Mouse (Mus musculus) common myeloid progenitor, adult 5-6 weeks (primary cell): ENCODE measurements around the gene Gss. TPM values are rescaled to one million over a fixed set of nuclear protein-coding genes. Genes with fewer than 3 reads are reported as not detected.

Source experiments
- ATAC-seq: replicated peaks from 2 replicates; pipeline ENCODE4 v1.8.0; 2016; ENCODE audit warnings: low read depth, mild to moderate bottlenecking, moderate TSS enrichment, inconsistent platforms; ENCODE audit not compliant: poor library complexity, severe bottlenecking
- total RNA-seq: library from RNA; stranded (forward); fragments of 200-1000, 187-1606 nt; gene quantifications from 2 replicates; pipeline ENCODE4 v1.2.3, GENCODE M21; 2017

Gss gene
- total RNA-seq, 1 experiment from 2014 or later: 18.4 TPM

GRCm38 (mm10) chr2:155622606-155623005, 30.0 kb upstream of the Gss start:
- ATAC-seq: no peak

- peak; percentile 80 for ATAC-seq
These were observed 27.2 kb upstream of the Gss start for GRCm38 (mm10) chr2:155619817-155620216.

- ATAC-seq: no peak
These were observed 24.4 kb upstream of the Gss start for GRCm38 (mm10) chr2:155616971-155617370.

- no peak for ATAC-seq
These were observed 21.3 kb upstream of the Gss start for GRCm38 (mm10) chr2:155613953-155614352.

- peak; percentile 99 for ATAC-seq
These were observed 20.7 kb upstream of the Gss start for GRCm38 (mm10) chr2:155613326-155613755.

- no peak for ATAC-seq
These were observed 19.4 kb upstream of the Gss start for GRCm38 (mm10) chr2:155611834-155612550.

- ATAC-seq: no peak
These were observed 18.4 kb upstream of the Gss start, which contains the start of gene Myh7b for GRCm38 (mm10) chr2:155610978-155611377. Gene Myh7b (plus strand): TSS chr2:155611212.

GRCm38 (mm10) chr2:155606360-155606759, 13.8 kb upstream of the Gss start:
- no peak for ATAC-seq

GRCm38 (mm10) chr2:155605236-155605589, 12.6 kb upstream of the Gss start:
- 0 out of 2 replicates have a peak, but pooled peaks have one; percentile 12 for ATAC-seq

GRCm38 (mm10) chr2:155604560-155605235, 12.1 kb upstream of the Gss start:
- ATAC-seq: peak; percentile 43; the same call in 1 of the 2 replicates

GRCm38 (mm10) chr2:155603707-155604106, 11.1 kb upstream of the Gss start:
- no peak for ATAC-seq

GRCm38 (mm10) chr2:155595516-155595915, 2.9 kb upstream of the Gss start:
- no peak for ATAC-seq

- ATAC-seq: no peak
These were observed 259 bp upstream of the Gss start for GRCm38 (mm10) chr2:155592854-155593283.

- ATAC-seq: no peak
These were observed 934 bp downstream of the Gss start for GRCm38 (mm10) chr2:155591676-155592075.

- no peak for ATAC-seq
These were observed 1.7 kb downstream of the Gss start for GRCm38 (mm10) chr2:155590876-155591275.

GRCm38 (mm10) chr2:155589521-155589920, 3.1 kb downstream of the Gss start:
- no peak for ATAC-seq

- ATAC-seq: no peak
These were observed 4.5 kb downstream of the Gss start for GRCm38 (mm10) chr2:155588136-155588535.

GRCm38 (mm10) chr2:155585486-155585885, 7.1 kb downstream of the Gss start:
- ATAC-seq: 0 out of 2 replicates have a peak, but pooled peaks have one; percentile 17

GRCm38 (mm10) chr2:155585082-155585481, 7.5 kb downstream of the Gss start:
- no peak for ATAC-seq

- ATAC-seq: peak; percentile 85
These were observed 8.6 kb downstream of the Gss start for GRCm38 (mm10) chr2:155583927-155584530.

- ATAC-seq: no peak
These were observed 9.6 kb downstream of the Gss start for GRCm38 (mm10) chr2:155582996-155583395.
